Comparison of ENCODE assay signal across 12 mouse cellular contexts in the genomic region with DNA sequence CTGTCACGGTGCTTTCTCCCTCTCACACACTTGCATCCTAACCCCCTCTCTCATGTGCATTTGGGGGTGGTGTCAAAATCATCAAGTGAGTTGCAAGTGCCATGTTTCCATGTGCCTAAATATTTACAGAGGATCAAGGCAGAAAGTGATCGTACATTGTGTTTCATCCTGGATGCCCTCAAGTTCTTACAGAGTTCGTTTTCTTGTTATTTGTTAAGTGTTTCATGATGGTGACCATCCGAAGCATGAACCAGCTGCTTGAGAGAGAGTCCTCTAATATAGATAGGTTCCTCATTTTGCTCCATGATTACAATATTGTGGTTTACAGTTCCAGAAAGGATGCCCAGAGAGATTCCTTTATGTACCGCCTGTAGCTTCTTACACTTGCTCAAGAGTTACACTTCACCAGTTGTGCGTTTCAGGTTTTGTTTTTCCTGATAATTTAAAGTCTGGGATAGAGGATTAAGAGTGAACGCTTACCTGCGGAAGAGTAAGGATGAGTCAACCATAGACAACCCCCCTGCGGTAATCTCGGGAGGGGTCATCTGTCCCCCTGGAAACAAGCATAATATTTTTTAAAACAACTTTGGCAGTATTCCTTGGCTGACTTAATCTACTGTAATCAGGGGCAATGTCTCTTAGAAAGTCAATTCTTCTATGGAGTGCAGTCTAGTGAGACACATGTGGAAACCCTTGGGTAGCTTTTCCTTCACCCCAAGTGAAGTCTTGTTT. TPM values are rescaled to one million over a fixed set of nuclear protein-coding genes. Genes with fewer than 3 reads are reported as not detected.
A peak's percentile ranks its signal among the peaks of the same experiment; 100 is the strongest.
DNase-seq lines count a peak whose midpoint lies in the region; ATAC-seq and TF ChIP-seq lines count a peak whose summit lies in the region.
"Had no signal": no experiment of that assay in that cellular context is flagged by ENCODE, and none has a peak within 500 bp of the region (broad histone marks: within the 10 kb centered on the region; RNA-seq: fewer than 3 reads in every experiment).

No protein-coding gene starts in this region.

- no peaks in the 10 kb centered on the region for H3K9me3 ChIP-seq in heart, embryonic 12.5 days (replicated peaks)
- no peaks in the 10 kb centered on the region for H3K9me3 ChIP-seq in liver, postnatal 0 days (ENCODE audit: low read length)
- no peaks in the 10 kb centered on the region for H3K9me3 ChIP-seq in stomach, embryonic 14.5 days (ENCODE audit: control insufficient read depth, low read depth, low read length)
- H3K9me3 ChIP-seq: forebrain, embryonic 10.5 days; G1E had no signal

- no peaks in the 10 kb centered on the region for H3K27me3 ChIP-seq in heart, embryonic 12.5 days (replicated peaks)
- H3K27me3 ChIP-seq in liver, postnatal 0 days (ENCODE audit: insufficient read depth, low read length): no peaks in the 10 kb centered on the region
- H3K27me3 ChIP-seq in stomach, embryonic 14.5 days (ENCODE audit: control insufficient read depth, insufficient read depth, low read length): no peaks in the 10 kb centered on the region

- TF ChIP-seq EP300 in liver, postnatal 0 days (IDR thresholded peaks at IDR 0.05; ENCODE audit: low read depth): no peak

- 0 out of 2 replicates have a peak overlapping the region, but pooled peaks have one; percentile 20 for H3K9ac ChIP-seq in heart, embryonic 12.5 days
- no peak overlapping the region for H3K9ac ChIP-seq in liver, postnatal 0 days (replicated peaks)
- H3K9ac ChIP-seq in stomach, embryonic 14.5 days (replicated peaks; ENCODE audit: low read depth, low read length): 0 out of 2 replicates have a peak overlapping the region, but pooled peaks have one; percentile 15

- H3K4me3 ChIP-seq in heart, embryonic 12.5 days: no peak overlapping the region
- no peak overlapping the region for H3K4me3 ChIP-seq in liver, postnatal 0 days (ENCODE audit: low read depth, low read length)
- H3K4me3 ChIP-seq in embryonic fibroblast, embryonic 13.5 days (ENCODE audit: insufficient read depth, low read length): no peak overlapping the region
- H3K4me3 ChIP-seq in stomach, embryonic 14.5 days (ENCODE audit: low read depth, low read length): no peak overlapping the region
- H3K4me3 ChIP-seq: forebrain, embryonic 10.5 days had no signal

- no peak for TF ChIP-seq POLR2A in embryonic fibroblast, embryonic 13.5 days (IDR thresholded peaks at IDR 0.05; ENCODE audit: low read depth, low read length)

- H3K4me2 ChIP-seq in heart, embryonic 12.5 days: peak overlapping the region; percentile 32
- H3K4me2 ChIP-seq in liver, postnatal 0 days (ENCODE audit: low read depth, low read length): no peak overlapping the region
- no peak overlapping the region for H3K4me2 ChIP-seq in stomach, embryonic 14.5 days (replicated peaks; ENCODE audit: low read depth, low read length)

- WGBS in heart, embryonic 12.5 days: 84% methylated on average over 10 of the region's 10 CpGs
- 80% methylated on average over 10 of the region's 10 CpGs for WGBS in liver, postnatal 0 days (ENCODE audit: insufficient replicate concordance)
- WGBS in stomach, embryonic 14.5 days: 81% methylated on average over 10 of the region's 10 CpGs

- peaks cover 26% of the 10 kb centered on the region for H3K4me1 ChIP-seq in heart, embryonic 12.5 days (replicated peaks)
- H3K4me1 ChIP-seq in liver, postnatal 0 days (ENCODE audit: insufficient read depth): peaks cover 5% of the 10 kb centered on the region; the same call in 1 of the 2 replicates
- H3K4me1 ChIP-seq in embryonic fibroblast, embryonic 13.5 days (ENCODE audit: control insufficient read depth, insufficient read depth, low read length): peaks cover 20% of the 10 kb centered on the region
- H3K4me1 ChIP-seq in stomach, embryonic 14.5 days (ENCODE audit: control insufficient read depth, insufficient read depth, low read length): peaks cover 6% of the 10 kb centered on the region
- H3K4me1 ChIP-seq: forebrain, embryonic 10.5 days had no signal

- TF ChIP-seq CTCF in liver, postnatal 0 days (IDR thresholded peaks at IDR 0.05; ENCODE audit: low read depth): no peak
- TF ChIP-seq CTCF in embryonic fibroblast, embryonic 13.5 days (IDR thresholded peaks at IDR 0.05; ENCODE audit: borderline replicate concordance, insufficient read depth, low read length): no peak

- no peak for ATAC-seq in heart, embryonic 12.5 days (ENCODE audit: insufficient number of reproducible peaks, low FRiP score)
- ATAC-seq in liver, postnatal 0 days: no peak
- ATAC-seq in stomach, embryonic 14.5 days (ENCODE audit: insufficient number of reproducible peaks, insufficient read depth, low FRiP score, low read depth): no peak

- H3K27ac ChIP-seq in heart, embryonic 12.5 days (ENCODE audit: poor library complexity, severe bottlenecking): peak overlapping the region; percentile 56
- 0 out of 2 replicates have a peak overlapping the region, but pooled peaks have one; percentile 7 for H3K27ac ChIP-seq in liver, postnatal 0 days (ENCODE audit: low read depth)
- peak overlapping the region; percentile 54 for H3K27ac ChIP-seq in embryonic fibroblast, embryonic 13.5 days (ENCODE audit: insufficient read depth, low read length)
- H3K27ac ChIP-seq in stomach, embryonic 14.5 days (ENCODE audit: low read length): no peak overlapping the region
- H3K27ac ChIP-seq: forebrain, embryonic 10.5 days had no signal

- no peak for DNase-seq in heart, adult 18-20 months
- DNase-seq in liver, postnatal 0 days: no peak
- no peak for DNase-seq in liver
- no peak for DNase-seq in layer of hippocampus, postnatal 14 days (ENCODE audit: low spot score in 2 of 2)
- no peak for DNase-seq in layer of hippocampus, adult 9-11 months
- DNase-seq: right cerebral cortex, postnatal 14 days; thymus, postnatal 36 days had no signal

- peaks cover 24% of the 10 kb centered on the region for H3K36me3 ChIP-seq in heart, embryonic 12.5 days
- H3K36me3 ChIP-seq in liver, postnatal 0 days (replicated peaks; ENCODE audit: insufficient read depth, low read length): peaks cover 16% of the 10 kb centered on the region
- peaks cover 4% of the 10 kb centered on the region; the same call in 1 of the 2 replicates for H3K36me3 ChIP-seq in stomach, embryonic 14.5 days (ENCODE audit: control insufficient read depth, insufficient read depth, low read length)
- H3K36me3 ChIP-seq: forebrain, embryonic 10.5 days had no signal

RNA-seq across cellular contexts. Expression of a gene that starts 11.7 kb away (rescaled TPM):
- polyA plus RNA-seq in heart, embryonic 12.5 days (2016; fragmentation: Nextera tagmentation; extraction: Ambion mirVana): 77.2 and 81.3 TPM in 2 replicates
- total RNA-seq in heart, adult 18-20 months (2021): 100 to 1,000 TPM; 270 to 291 TPM
- 4.0 and 4.8 TPM in 2 replicates for polyA plus RNA-seq in liver, postnatal 0 days (2015; fragmentation: Nextera tagmentation; extraction: Ambion mirVana)
- polyA plus RNA-seq in embryonic fibroblast, embryonic 13.5 days (2011; ENCODE audit: insufficient read length, low read depth, missing spikeins): 103 and 118 TPM in 2 replicates
- polyA plus RNA-seq in stomach, embryonic 14.5 days (2014; fragmentation: Nextera tagmentation; extraction: Ambion mirVana): 32.5 and 35.8 TPM in 2 replicates
- 10 to 100 TPM; 16.7 to 18.2 TPM for total RNA-seq in layer of hippocampus, postnatal 14 days (2021)
